Mouse (Mus musculus) leukemia stem cell, adult 10-12 weeks (primary cell): ENCODE results near the gene Etd. TPM values are rescaled to one million over a fixed set of nuclear protein-coding genes. Genes with fewer than 3 reads are reported as not detected.

Source experiments
- polyA plus RNA-seq: library from polyadenylated mRNA; stranded (reverse); fragments of >175 nt; gene quantifications from 2 replicates; pipeline ENCODE4 v1.2.3, GENCODE M21; 2012; ENCODE audit warnings: low replicate concordance

Gene Etd
- polyA plus RNA-seq: not detected in 2 replicates

GRCm38 (mm10) chrX:53434618-53435017 lies at the start of gene Etd:
Gene Etd, plus strand, starts transcription at chrX:53434918.

Other genes with a start within 250 kb of the Etd start
- not detected in 2 replicates for gene Plac1, start 194.8 kb upstream of the Etd start, polyA plus RNA-seq
- 1.8 and 9.7 TPM in 2 replicates for gene Fam122b, start 165.1 kb upstream of the Etd start, polyA plus RNA-seq
- not detected in 2 replicates for gene Fam122c, start 161.5 kb upstream of the Etd start, polyA plus RNA-seq
- gene Mospd1, start 64.4 kb upstream of the Etd start, polyA plus RNA-seq: 0.25 TPM in 1 of 2 replicates, not detected in the other
- not detected in 2 replicates for gene Rtl8c, start 173.1 kb downstream of the Etd start, polyA plus RNA-seq
- not detected in 2 replicates for gene Gm14597, start 174.1 kb downstream of the Etd start, polyA plus RNA-seq
- gene Rtl8a, start 208.8 kb downstream of the Etd start, polyA plus RNA-seq: 1.3 and 10.6 TPM in 2 replicates
- 8.5 and 19.0 TPM in 2 replicates for gene Rtl8b, start 235.5 kb downstream of the Etd start, polyA plus RNA-seq